Mouse (Mus musculus): ENCODE data around the gene Fam20a.

GRCm38 (mm10) chr11:109682221-109682620 lies 39.9 kb downstream of the Fam20a start:
- no peak for TF ChIP-seq EP300 (IDR thresholded peaks at IDR 0.05; ENCODE audit: low read depth)
- TF ChIP-seq CTCF (IDR thresholded peaks at IDR 0.05; ENCODE audit: low read depth), result no peak

Data from liver, embryonic 14.5 days (tissue).